Mouse (Mus musculus) liver, embryonic 16.5 days (tissue): ENCODE data around the gene Gm26620. TPM values are rescaled to one million over a fixed set of nuclear protein-coding genes. Genes with fewer than 3 reads are reported as not detected.

Source experiments
- ATAC-seq: fragments of 200-750 bp; cut with Nextera tagmentation; 2 replicates; pipeline ENCODE4 v1.8.0; 2017; ENCODE audit warnings: low read depth, mild to moderate bottlenecking, moderate number of reproducible peaks, moderate library complexity
- H3K27ac ChIP-seq: fragments of 300-500 bp; sonication (generic); 2 replicates; pipeline ENCODE4 v1.5.1; 2014; ENCODE audit warnings: mild to moderate bottlenecking, low read length
- H3K27me3 ChIP-seq: fragments of 300-500 bp; sonication (generic); 2 replicates; pipeline ENCODE4 v1.6.1; 2014; ENCODE audit warnings: low read depth, low read length, mixed read lengths; ENCODE audit not compliant: control insufficient read depth, insufficient read depth
- H3K36me3 ChIP-seq: fragments of 300-500 bp; sonication (generic); 2 replicates; pipeline ENCODE4 v1.6.1; 2014; ENCODE audit warnings: mild to moderate bottlenecking; ENCODE audit not compliant: control insufficient read depth, insufficient read depth
- H3K4me1 ChIP-seq: fragments of 300-500 bp; sonication (generic); 2 replicates; pipeline ENCODE4 v1.6.1; 2014; ENCODE audit warnings: low read depth, low read length, mixed read lengths; ENCODE audit not compliant: control insufficient read depth
- H3K4me2 ChIP-seq: fragments of 300-500 bp; sonication (generic); 2 replicates; pipeline ENCODE4 v1.6.1; 2014; ENCODE audit warnings: low read depth, low read length, mixed read lengths
- H3K4me3 ChIP-seq: fragments of 300-500 bp; sonication (generic); 2 replicates; pipeline ENCODE4 v1.5.1; 2014; ENCODE audit warnings: low read depth, mild to moderate bottlenecking, low read length
- H3K9ac ChIP-seq: fragments of 300-500 bp; sonication (generic); 2 replicates; pipeline ENCODE4 v1.6.1; 2014; ENCODE audit warnings: low read depth, low read length
- H3K9me3 ChIP-seq: fragments of 300-500 bp; sonication (generic); replicated peaks from 2 replicates; pipeline ENCODE4 v1.6.1; 2016; ENCODE audit warnings: low read length; ENCODE audit not compliant: control insufficient read depth
- WGBS: fragments of 180-500 bp; shearing (Covaris S2); extraction: QIAGEN DNeasy Blood & Tissue Kit; methylation state at CpG from one replicate; pipeline ENCODE4 v1.1.7; 2014; ENCODE audit not compliant: insufficient replicate concordance; 5-methylcytosine and 5-hydroxymethylcytosine counted together
- polyA plus RNA-seq: library from polyadenylated mRNA; unstranded; fragments of >200 nt; fragmentation: Nextera tagmentation; extraction: Ambion mirVana; gene quantifications from 2 replicates; pipeline ENCODE4 v1.2.1, GENCODE M21; 2015

The Gm26620 gene
- polyA plus RNA-seq, 1 experiment from 2014 or later: 0.44 TPM

GRCm38 (mm10) chr1:170934383-170934782 is 49.5 kb downstream of the Gm26620 start:
- H3K36me3 ChIP-seq: no peaks in the 10 kb centered on the region
- no peak overlapping the region for H3K4me3 ChIP-seq
- H3K9me3 ChIP-seq: no peaks in the 10 kb centered on the region
- H3K4me2 ChIP-seq: no peak overlapping the region
- 31% methylated on average over 2 of the region's 2 CpGs for WGBS
- H3K4me1 ChIP-seq: no peaks in the 10 kb centered on the region
- H3K27ac ChIP-seq: no peak overlapping the region
- no peaks in the 10 kb centered on the region for H3K27me3 ChIP-seq
- no peak for ATAC-seq
- no peak overlapping the region for H3K9ac ChIP-seq

Other genes starting within 250 kb of the Gm26620 start
- 3.3 and 3.4 TPM in 2 replicates for gene Olfml2b, start 240.5 kb upstream of the Gm26620 start, polyA plus RNA-seq
- gene Atf6, start 17.3 kb upstream of the Gm26620 start, polyA plus RNA-seq: 6.4 and 6.9 TPM in 2 replicates
- gene Dusp12, start 475 bp downstream of the Gm26620 start, polyA plus RNA-seq: 20.5 and 21.4 TPM in 2 replicates
- gene Fcrlb, start 27.9 kb downstream of the Gm26620 start, polyA plus RNA-seq: 0.06 and 0.07 TPM in 2 replicates
- 0.67 and 1.3 TPM in 2 replicates for gene Fcrla, start 42.5 kb downstream of the Gm26620 start, polyA plus RNA-seq
- gene Fcgr2b, start 91.5 kb downstream of the Gm26620 start, polyA plus RNA-seq: 6.1 and 6.7 TPM in 2 replicates
- 4.1 and 4.3 TPM in 2 replicates for gene Fcgr4, start 133.9 kb downstream of the Gm26620 start, polyA plus RNA-seq
- 28.6 and 30.3 TPM in 2 replicates for gene Fcgr3, start 179.9 kb downstream of the Gm26620 start, polyA plus RNA-seq
- gene Cfap126, start 228.9 kb downstream of the Gm26620 start, polyA plus RNA-seq: 1.8 and 2.1 TPM in 2 replicates